Mouse (Mus musculus): ENCODE data around the gene Hist1h1t. TPM values are rescaled to one million over a fixed set of nuclear protein-coding genes. Genes with fewer than 3 reads are reported as not detected.
"Not testable (repeated sequence)": the region's sequence is repeated elsewhere in the genome, so short reads cannot be mapped to it uniquely, and the experiment has no call there.

The Hist1h1t gene
- polyA plus RNA-seq, 1 experiment from 2014 or later, result not detected

- ATAC-seq (ENCODE audit: low read depth), result no peak
- no peaks in the 10 kb centered on the region for H3K9me3 ChIP-seq (ENCODE audit: control insufficient read depth, low read length)
- no peaks in the 10 kb centered on the region for H3K36me3 ChIP-seq (ENCODE audit: control insufficient read depth, insufficient read depth, low read length)
- H3K27me3 ChIP-seq (ENCODE audit: control insufficient read depth, insufficient read depth, low read length), result no peaks in the 10 kb centered on the region
- no peaks in the 10 kb centered on the region for H3K4me1 ChIP-seq (ENCODE audit: control insufficient read depth, insufficient read depth, low read length)
- no peak overlapping the region for H3K27ac ChIP-seq (ENCODE audit: low read depth, low read length)
- H3K4me2 ChIP-seq (ENCODE audit: low read depth, low read length), result no peak overlapping the region
- 92% methylated on average over 12 of the region's 12 CpGs for WGBS
- H3K4me3 ChIP-seq (ENCODE audit: low read depth, low read length), result no peak overlapping the region
- H3K9ac ChIP-seq (replicated peaks; ENCODE audit: low read depth, low read length), result no peak overlapping the region
These were observed 11.2 kb downstream of the Hist1h1t start for GRCm38 (mm10) chr13:23706771-23707170.

- H3K9me3 ChIP-seq (ENCODE audit: control insufficient read depth, low read length), result no peaks in the 10 kb centered on the region
- ATAC-seq (ENCODE audit: low read depth), result no peak
- WGBS, result 88% methylated on average over 4 of the region's 4 CpGs
- no peaks in the 10 kb centered on the region for H3K36me3 ChIP-seq (ENCODE audit: control insufficient read depth, insufficient read depth, low read length)
- H3K9ac ChIP-seq (replicated peaks; ENCODE audit: low read depth, low read length), result no peak overlapping the region
- H3K4me2 ChIP-seq (ENCODE audit: low read depth, low read length), result no peak overlapping the region
- H3K4me1 ChIP-seq (ENCODE audit: control insufficient read depth, insufficient read depth, low read length), result no peaks in the 10 kb centered on the region
- H3K27me3 ChIP-seq (ENCODE audit: control insufficient read depth, insufficient read depth, low read length), result no peaks in the 10 kb centered on the region
- no peak overlapping the region for H3K4me3 ChIP-seq (ENCODE audit: low read depth, low read length)
- no peak overlapping the region for H3K27ac ChIP-seq (ENCODE audit: low read depth, low read length)
These were observed 12.4 kb downstream of the Hist1h1t start for GRCm38 (mm10) chr13:23708041-23708440.

GRCm38 (mm10) chr13:23708654-23709053, 13.0 kb downstream of the Hist1h1t start:
- H3K9ac ChIP-seq (replicated peaks; ENCODE audit: low read depth, low read length), result no peak overlapping the region
- ATAC-seq (ENCODE audit: low read depth), result no peak
- H3K4me2 ChIP-seq (ENCODE audit: low read depth, low read length), result no peak overlapping the region
- 77% methylated on average over 4 of the region's 4 CpGs for WGBS
- H3K27me3 ChIP-seq (ENCODE audit: control insufficient read depth, insufficient read depth, low read length), result no peaks in the 10 kb centered on the region
- no peak overlapping the region for H3K4me3 ChIP-seq (ENCODE audit: low read depth, low read length)
- no peak overlapping the region for H3K27ac ChIP-seq (ENCODE audit: low read depth, low read length)
- H3K9me3 ChIP-seq (ENCODE audit: control insufficient read depth, low read length), result no peaks in the 10 kb centered on the region
- H3K4me1 ChIP-seq (ENCODE audit: control insufficient read depth, insufficient read depth, low read length), result no peaks in the 10 kb centered on the region
- no peaks in the 10 kb centered on the region for H3K36me3 ChIP-seq (ENCODE audit: control insufficient read depth, insufficient read depth, low read length)

GRCm38 (mm10) chr13:23709714-23710373, 14.2 kb downstream of the Hist1h1t start:
- peak overlapping the region; percentile 28 for H3K4me3 ChIP-seq (ENCODE audit: low read depth, low read length)
- ATAC-seq (ENCODE audit: low read depth), result no peak
- H3K27me3 ChIP-seq (ENCODE audit: control insufficient read depth, insufficient read depth, low read length), result no peaks in the 10 kb centered on the region
- peak overlapping the region; percentile 41 for H3K9ac ChIP-seq (replicated peaks; ENCODE audit: low read depth, low read length)
- 9% methylated on average over 13 of the region's 15 CpGs for WGBS
- H3K4me2 ChIP-seq (ENCODE audit: low read depth, low read length), result peak overlapping the region; percentile 54
- H3K27ac ChIP-seq (ENCODE audit: low read depth, low read length), result no peak overlapping the region
- no peaks in the 10 kb centered on the region for H3K36me3 ChIP-seq (ENCODE audit: control insufficient read depth, insufficient read depth, low read length)
- no peaks in the 10 kb centered on the region for H3K4me1 ChIP-seq (ENCODE audit: control insufficient read depth, insufficient read depth, low read length)
- no peaks in the 10 kb centered on the region for H3K9me3 ChIP-seq (ENCODE audit: control insufficient read depth, low read length)

GRCm38 (mm10) chr13:23710374-23711089, 14.9 kb downstream of the Hist1h1t start, which contains the start of gene Hfe:
Gene Hfe (minus strand): TSS chr13:23710854.
- Histone ChIP-seq H3K4me1 (ENCODE audit: control insufficient read depth, insufficient read depth, low read length) (no peaks in the 10 kb centered on the region), H3K4me3 (ENCODE audit: low read depth, low read length) (peak within 1 kb of the TSS; percentile 28), H3K27ac (ENCODE audit: low read depth, low read length) (no peak within 1 kb of the TSS), H3K9ac (replicated peaks; ENCODE audit: low read depth, low read length) (peak within 1 kb of the TSS; percentile 41), H3K4me2 (ENCODE audit: low read depth, low read length) (peak within 1 kb of the TSS; percentile 54), H3K9me3 (ENCODE audit: control insufficient read depth, low read length) (no peaks in the 10 kb centered on the region), H3K36me3 (ENCODE audit: control insufficient read depth, insufficient read depth, low read length) (no peaks in the 10 kb centered on the region), H3K27me3 (ENCODE audit: control insufficient read depth, insufficient read depth, low read length) (no peaks in the 10 kb centered on the region)
- WGBS, result 3% methylated on average over 17 of the region's 17 CpGs
- peak; percentile 69; the same call in 1 of the 2 replicates for ATAC-seq (ENCODE audit: low read depth)

GRCm38 (mm10) chr13:23716261-23717042, 20.8 kb downstream of the Hist1h1t start:
- Histone ChIP-seq H3K27ac (ENCODE audit: low read depth, low read length) (no peak overlapping the region), H3K36me3 (ENCODE audit: control insufficient read depth, insufficient read depth, low read length) (no peaks in the 10 kb centered on the region), H3K4me2 (ENCODE audit: low read depth, low read length) (no peak overlapping the region), H3K4me3 (ENCODE audit: low read depth, low read length) (no peak overlapping the region), H3K4me1 (ENCODE audit: control insufficient read depth, insufficient read depth, low read length) (no peaks in the 10 kb centered on the region), H3K9ac (replicated peaks; ENCODE audit: low read depth, low read length) (no peak overlapping the region), H3K9me3 (ENCODE audit: control insufficient read depth, low read length) (no peaks in the 10 kb centered on the region), H3K27me3 (ENCODE audit: control insufficient read depth, insufficient read depth, low read length) (no peaks in the 10 kb centered on the region)
- no peak for ATAC-seq (ENCODE audit: low read depth)
- WGBS, result 82% methylated on average over 5 of the region's 5 CpGs

- no peaks in the 10 kb centered on the region for H3K36me3 ChIP-seq (ENCODE audit: control insufficient read depth, insufficient read depth, low read length)
- no peaks in the 10 kb centered on the region for H3K4me1 ChIP-seq (ENCODE audit: control insufficient read depth, insufficient read depth, low read length)
- H3K27ac ChIP-seq (ENCODE audit: low read depth, low read length), result no peak overlapping the region
- WGBS, result 63% methylated on average over 11 of the region's 11 CpGs
- H3K9ac ChIP-seq (replicated peaks; ENCODE audit: low read depth, low read length), result no peak overlapping the region
- no peaks in the 10 kb centered on the region for H3K27me3 ChIP-seq (ENCODE audit: control insufficient read depth, insufficient read depth, low read length)
- no peak overlapping the region for H3K4me2 ChIP-seq (ENCODE audit: low read depth, low read length)
- no peak overlapping the region for H3K4me3 ChIP-seq (ENCODE audit: low read depth, low read length)
- no peak for ATAC-seq (ENCODE audit: low read depth)
- no peaks in the 10 kb centered on the region for H3K9me3 ChIP-seq (ENCODE audit: control insufficient read depth, low read length)
These were observed 21.6 kb downstream of the Hist1h1t start for GRCm38 (mm10) chr13:23717176-23717575.

- not testable (repeated sequence) for H3K36me3 ChIP-seq (ENCODE audit: control insufficient read depth, insufficient read depth, low read length); ATAC-seq (ENCODE audit: low read depth); H3K27ac ChIP-seq (ENCODE audit: low read depth, low read length); H3K4me2 ChIP-seq (ENCODE audit: low read depth, low read length); H3K4me3 ChIP-seq (ENCODE audit: low read depth, low read length); H3K9me3 ChIP-seq (ENCODE audit: control insufficient read depth, low read length); H3K9ac ChIP-seq (replicated peaks; ENCODE audit: low read depth, low read length); H3K4me1 ChIP-seq (ENCODE audit: control insufficient read depth, insufficient read depth, low read length); H3K27me3 ChIP-seq (ENCODE audit: control insufficient read depth, insufficient read depth, low read length)
- WGBS, result 18% methylated on average over 2 of the region's 2 CpGs
These were observed 22.1 kb downstream of the Hist1h1t start for GRCm38 (mm10) chr13:23717593-23718245.
